Mouse (Mus musculus): ENCODE results near the gene Vps33a. TPM values are rescaled to one million over a fixed set of nuclear protein-coding genes. Genes with fewer than 3 reads are reported as not detected.

Vps33a gene
- polyA plus RNA-seq (2017; shearing (Covaris generic)) = 10 to 100 TPM; 39.4 to 43.7 (median 42.1) TPM

GRCm38 (mm10) chr5:123572357-123573186, at the start of gene Vps33a:
Gene Vps33a (minus strand): TSS chr5:123573038.
- ATAC-seq = peak; percentile 96

GRCm38 (mm10) chr5:123622421-123622820, 49.6 kb upstream of the Vps33a start:
- ATAC-seq = no peak

GRCm38 (mm10) chr5:123618558-123618957, 45.7 kb upstream of the Vps33a start:
- no peak for ATAC-seq

GRCm38 (mm10) chr5:123614246-123614645, 41.4 kb upstream of the Vps33a start:
- ATAC-seq = no peak

GRCm38 (mm10) chr5:123609843-123610242, 37.0 kb upstream of the Vps33a start:
- peak; percentile 64 for ATAC-seq

- no peak for ATAC-seq
Measured at GRCm38 (mm10) chr5:123609416-123609815, 36.6 kb upstream of the Vps33a start.

GRCm38 (mm10) chr5:123607211-123607669, 34.4 kb upstream of the Vps33a start:
- no peak for ATAC-seq

- ATAC-seq = peak; percentile 97
Measured at GRCm38 (mm10) chr5:123603496-123603895, 30.7 kb upstream of the Vps33a start.

- ATAC-seq = no peak
Measured at GRCm38 (mm10) chr5:123602174-123602573, 29.3 kb upstream of the Vps33a start.

GRCm38 (mm10) chr5:123599319-123599718, 26.5 kb upstream of the Vps33a start:
- no peak for ATAC-seq

- ATAC-seq = no peak
Measured at GRCm38 (mm10) chr5:123593622-123594280, 20.9 kb upstream of the Vps33a start.

GRCm38 (mm10) chr5:123580043-123580442, 7.2 kb upstream of the Vps33a start:
- no peak for ATAC-seq

- no peak for ATAC-seq
Measured at GRCm38 (mm10) chr5:123576696-123577095, 3.9 kb upstream of the Vps33a start.

- ATAC-seq = no peak
Measured at GRCm38 (mm10) chr5:123573362-123573761, 524 bp upstream of the Vps33a start.

GRCm38 (mm10) chr5:123561128-123561527, 11.7 kb downstream of the Vps33a start:
- no peak for ATAC-seq

- ATAC-seq = no peak
Measured at GRCm38 (mm10) chr5:123559588-123559987, 13.2 kb downstream of the Vps33a start.

GRCm38 (mm10) chr5:123556451-123556850, 16.4 kb downstream of the Vps33a start:
- ATAC-seq = no peak

GRCm38 (mm10) chr5:123555693-123556092, 17.1 kb downstream of the Vps33a start:
- ATAC-seq = no peak

- ATAC-seq = no peak
Measured at GRCm38 (mm10) chr5:123533801-123534200, 39.0 kb downstream of the Vps33a start.

- ATAC-seq = no peak
Measured at GRCm38 (mm10) chr5:123530056-123530455, 42.8 kb downstream of the Vps33a start.

GRCm38 (mm10) chr5:123528641-123529040, 44.2 kb downstream of the Vps33a start:
- ATAC-seq = no peak

- no peak for ATAC-seq
Measured at GRCm38 (mm10) chr5:123525916-123526495, 46.8 kb downstream of the Vps33a start.

- no peak for ATAC-seq
Measured at GRCm38 (mm10) chr5:123525281-123525680, 47.6 kb downstream of the Vps33a start, which contains the start of gene Gm49027. Gene Gm49027 (minus strand): TSS chr5:123525488.

All from inflammation-experienced regulatory T-cells, adult 6 months (primary cell).